Mouse (Mus musculus): ENCODE measurements around the gene Tyrobp. TPM values are rescaled to one million over a fixed set of nuclear protein-coding genes. Genes with fewer than 3 reads are reported as not detected.

Tyrobp gene
- total RNA-seq (2023), result 30.8 TPM

DNA sequence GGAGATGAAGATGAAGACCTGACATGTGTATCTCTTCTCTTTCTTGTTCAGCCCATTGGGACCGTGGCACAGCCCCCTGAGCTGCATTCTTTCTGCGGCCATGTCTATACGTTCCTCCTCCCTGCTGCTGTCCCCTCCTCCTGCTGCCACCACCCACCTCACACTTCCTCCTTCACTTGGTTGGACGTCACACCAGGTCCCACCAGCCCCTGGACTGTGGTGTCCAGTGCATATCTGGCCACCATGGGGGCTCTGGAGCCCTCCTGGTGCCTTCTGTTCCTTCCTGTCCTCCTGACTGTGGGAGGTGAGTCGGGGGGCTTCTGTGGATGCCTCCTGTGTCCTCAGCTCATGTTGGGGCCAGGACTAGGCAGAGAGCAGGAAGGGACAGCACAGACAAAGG lies at the start of gene Tyrobp:
Gene Tyrobp, plus strand, starts transcription at position 165 of the 400 bp plus-strand sequence.

DNA sequence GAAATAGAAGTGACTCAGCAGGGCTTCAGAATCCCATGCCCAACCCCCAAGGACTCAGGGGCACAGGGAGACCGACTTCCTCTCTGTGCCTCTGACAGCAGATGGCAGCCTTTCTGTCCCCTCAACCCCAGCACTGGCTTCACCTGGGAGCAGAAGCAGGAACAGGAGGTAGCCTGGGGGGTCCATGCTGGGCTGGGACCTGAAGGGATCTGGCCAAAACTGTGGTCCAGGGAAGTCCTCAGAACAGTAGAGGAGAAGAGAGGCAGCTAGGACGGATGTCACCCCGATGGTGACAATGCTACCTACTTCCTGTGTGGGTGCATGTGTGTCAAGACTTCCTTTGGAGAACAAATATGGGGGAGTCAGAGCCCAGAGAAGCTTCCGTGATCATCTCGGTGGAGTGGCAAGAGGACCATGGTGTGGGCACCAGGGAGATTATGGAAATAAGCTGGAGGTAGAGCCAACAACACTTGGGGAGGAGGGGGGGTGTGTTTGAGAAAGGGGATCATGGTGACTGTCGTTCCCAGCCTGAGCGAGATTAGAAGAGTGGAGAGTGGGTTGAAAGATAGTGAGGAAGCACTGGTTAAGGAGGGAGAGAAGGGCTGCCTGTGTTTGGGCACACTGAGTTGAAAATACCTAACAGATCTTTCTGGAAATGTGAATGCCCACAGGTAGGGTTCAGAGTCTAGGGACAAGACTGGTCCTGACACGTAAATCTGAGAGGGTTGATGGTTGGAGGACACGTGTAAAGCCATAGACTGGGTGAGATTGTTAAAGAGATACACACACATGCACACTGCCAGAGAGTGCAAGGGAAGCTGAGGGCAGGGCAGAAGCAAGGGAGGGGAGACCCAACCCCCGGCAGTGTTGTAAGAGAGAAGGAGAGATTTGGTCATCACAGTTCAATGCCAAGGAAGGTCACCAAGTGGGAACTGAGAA lies 6.3 kb downstream of the Tyrobp start, which contains the start of gene Hcst:
Gene Hcst, minus strand, starts transcription at position 294 of the 939 bp plus-strand sequence.

DNA sequence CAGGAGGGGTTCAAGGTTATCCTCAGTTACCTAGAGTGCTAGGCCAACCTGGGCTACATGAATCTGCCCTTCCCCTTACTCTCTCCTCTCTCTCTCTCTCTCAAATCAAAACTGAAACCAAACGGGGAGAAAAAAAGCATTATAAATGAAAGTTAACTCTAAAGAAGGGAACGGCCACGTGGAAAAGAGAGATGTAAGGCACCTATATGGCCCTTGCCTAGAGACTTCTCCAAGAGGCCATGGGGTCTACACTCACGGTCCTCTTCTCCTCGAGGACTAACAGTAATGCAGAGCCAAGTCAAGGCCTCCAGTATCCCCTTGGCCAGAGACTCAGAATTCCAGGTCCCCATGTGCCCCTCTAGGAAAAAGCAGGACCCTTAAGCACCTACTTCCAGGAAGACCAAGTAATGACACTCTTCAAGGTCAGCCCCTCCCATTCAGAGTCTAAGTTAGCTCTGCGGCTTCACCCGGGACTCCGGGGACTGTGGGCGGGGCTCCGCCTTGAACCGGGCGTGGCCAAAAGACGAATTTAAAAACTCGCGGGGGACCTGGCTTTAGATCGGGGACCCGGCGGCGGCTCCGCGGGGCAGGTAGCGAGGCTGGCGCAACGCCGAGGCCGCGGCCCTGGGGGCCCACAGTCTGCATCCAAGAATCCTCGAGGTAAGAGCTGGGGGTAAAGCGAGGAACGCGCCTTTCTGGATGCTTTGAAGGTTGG lies 7.8 kb downstream of the Tyrobp start, which contains the start of gene Nfkbid:
Gene Nfkbid, plus strand, starts transcription at position 558 of the 715 bp plus-strand sequence.

DNA sequence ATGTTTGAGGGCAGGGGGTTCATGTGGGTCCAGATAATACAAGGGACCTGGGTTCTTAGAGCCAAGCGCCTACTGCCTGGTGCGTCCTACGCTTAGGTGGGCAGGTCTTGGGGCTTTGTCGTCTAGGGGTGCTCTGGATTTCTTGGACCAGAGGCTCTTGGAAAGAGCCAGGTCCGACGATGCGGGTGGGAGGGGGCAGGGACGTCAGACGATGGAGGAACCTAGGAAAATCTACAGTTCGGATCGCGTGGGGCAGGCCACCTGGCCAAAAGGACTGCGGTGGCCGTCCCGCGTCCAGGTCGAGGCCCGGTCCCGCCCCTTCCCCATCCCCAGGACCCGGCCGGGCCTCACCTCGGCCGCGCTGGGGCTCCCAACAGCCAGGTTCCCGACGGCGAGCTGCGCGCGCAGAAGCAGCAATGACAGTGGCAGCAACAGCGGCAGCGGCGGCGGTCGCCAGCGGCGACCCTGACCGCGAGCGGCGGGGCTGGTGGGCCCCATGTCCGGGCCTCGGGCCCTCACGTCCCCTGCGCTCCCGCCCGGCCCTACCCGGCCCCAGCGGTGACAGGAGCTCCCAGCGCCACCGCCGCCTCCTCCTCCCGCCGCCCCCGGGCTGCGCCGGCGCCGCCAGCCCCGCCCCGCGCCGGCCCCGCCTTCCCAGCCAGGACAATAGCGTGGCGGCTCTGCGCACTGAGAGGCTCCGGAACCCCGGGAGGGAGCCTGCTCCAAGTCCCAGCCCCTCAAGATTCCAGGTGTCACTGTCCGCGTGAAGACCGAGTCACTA lies 31.6 kb downstream of the Tyrobp start, which contains the start of gene Aplp1:
Gene Aplp1, minus strand, starts transcription at position 565 of the 781 bp plus-strand sequence.

DNA sequence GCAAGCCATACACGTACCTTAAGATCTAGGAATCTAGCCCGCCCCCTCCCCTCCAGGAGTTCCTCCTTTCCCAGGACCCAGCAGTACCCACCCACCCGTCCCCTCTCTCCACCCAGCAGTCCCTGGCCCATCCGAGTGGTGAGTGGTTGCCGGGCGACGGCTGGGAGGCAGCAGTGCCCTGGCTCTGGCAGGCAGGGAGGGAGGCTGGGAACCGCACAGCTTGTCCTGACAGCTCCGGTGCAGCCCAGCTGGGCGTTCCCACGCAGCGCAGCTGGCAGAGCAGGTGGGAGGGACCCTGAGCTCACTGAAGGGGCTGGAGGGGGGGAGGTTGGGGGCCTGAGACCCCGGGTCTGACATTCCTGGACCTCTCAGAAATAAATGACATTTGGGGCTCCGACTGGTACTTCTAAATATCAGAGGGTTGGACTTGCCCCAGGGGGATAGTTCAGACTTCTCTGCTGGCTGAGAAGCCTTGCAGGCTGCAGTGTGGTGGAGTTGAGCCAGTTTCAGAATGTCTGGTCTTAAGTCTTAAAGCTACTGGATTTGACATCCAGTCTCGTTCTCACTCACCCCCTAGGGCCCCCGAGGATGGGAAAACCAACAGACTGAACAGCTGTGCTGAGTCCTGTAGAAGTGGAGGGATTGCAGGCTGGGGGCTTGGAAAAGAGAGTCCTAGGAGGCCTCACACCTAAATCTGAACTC lies 44.2 kb downstream of the Tyrobp start, which contains the start of the genes Kirrel2 and Nphs1:
Gene Kirrel2, minus strand, starts transcription at position 62 of the 702 bp plus-strand sequence.
Gene Nphs1, plus strand, starts transcription at position 687 of the 702 bp plus-strand sequence.

Other genes starting within 250 kb of the Tyrobp start
- 41.9 TPM for gene Zfp146, start 244.0 kb upstream of the Tyrobp start, total RNA-seq (2023)
- gene Cox7a1, start 229.6 kb upstream of the Tyrobp start, total RNA-seq (2023), result not detected
- gene Capns1, start 214.9 kb upstream of the Tyrobp start, total RNA-seq (2023), result 123 TPM
- 23.6 TPM for gene Polr2i, start 181.8 kb upstream of the Tyrobp start, total RNA-seq (2023)
- 25.8 TPM for gene Tbcb, start 181.5 kb upstream of the Tyrobp start, total RNA-seq (2023)
- not detected for gene Ovol3, start 178.0 kb upstream of the Tyrobp start, total RNA-seq (2023)
- gene Thap8, start 133.7 kb upstream of the Tyrobp start, total RNA-seq (2023), result 0.64 TPM
- 5.8 TPM for gene Wdr62, start 133.3 kb upstream of the Tyrobp start, total RNA-seq (2023)
- gene Clip3, start 122.0 kb upstream of the Tyrobp start, total RNA-seq (2023), result 0.53 TPM
- gene Alkbh6, start 105.0 kb upstream of the Tyrobp start, total RNA-seq (2023), result 64.0 TPM
- 6.4 TPM for gene Syne4, start 99.0 kb upstream of the Tyrobp start, total RNA-seq (2023)
- 5.8 TPM for gene E130208F15Rik, start 92.0 kb upstream of the Tyrobp start, total RNA-seq (2023)
- 14.3 TPM for gene Sdhaf1, start 89.9 kb upstream of the Tyrobp start, total RNA-seq (2023)
- not detected for gene Lrfn3, start 51.0 kb upstream of the Tyrobp start, total RNA-seq (2023)
- gene Hcst, start 6.1 kb downstream of the Tyrobp start, total RNA-seq (2023), result 153 TPM
- gene Nfkbid, start 8.0 kb downstream of the Tyrobp start, total RNA-seq (2023), result 83.8 TPM
- gene Aplp1, start 31.8 kb downstream of the Tyrobp start, total RNA-seq (2023), result 1.3 TPM
- gene Kirrel2, start 43.9 kb downstream of the Tyrobp start, total RNA-seq (2023), result not detected
- gene Nphs1, start 44.6 kb downstream of the Tyrobp start, total RNA-seq (2023), result 0.29 TPM
- gene Prodh2, start 79.9 kb downstream of the Tyrobp start, total RNA-seq (2023), result not detected
- gene Arhgap33, start 121.3 kb downstream of the Tyrobp start, total RNA-seq (2023), result 5.4 TPM
- gene Hspb6, start 138.4 kb downstream of the Tyrobp start, total RNA-seq (2023), result 1.5 TPM
- 8.9 TPM for gene Proser3, start 138.5 kb downstream of the Tyrobp start, total RNA-seq (2023)
- gene Lin37, start 146.1 kb downstream of the Tyrobp start, total RNA-seq (2023), result 34.1 TPM
- gene U2af1l4, start 149.5 kb downstream of the Tyrobp start, total RNA-seq (2023), result 62.4 TPM
- gene Gm49396, start 149.6 kb downstream of the Tyrobp start, total RNA-seq (2023), result 24.2 TPM
- gene Psenen, start 149.9 kb downstream of the Tyrobp start, total RNA-seq (2023), result 122 TPM
- gene Igflr1, start 151.7 kb downstream of the Tyrobp start, total RNA-seq (2023), result 36.2 TPM
- gene Kmt2b, start 175.0 kb downstream of the Tyrobp start, total RNA-seq (2023), result 101 TPM
- not detected for gene Zbtb32, start 185.1 kb downstream of the Tyrobp start, total RNA-seq (2023)
- gene Upk1a, start 199.1 kb downstream of the Tyrobp start, total RNA-seq (2023), result not detected
- 159 TPM for gene Cox6b1, start 212.4 kb downstream of the Tyrobp start, total RNA-seq (2023)
- not detected for gene Etv2, start 222.1 kb downstream of the Tyrobp start, total RNA-seq (2023)
- gene Rbm42, start 236.6 kb downstream of the Tyrobp start, total RNA-seq (2023), result 95.6 TPM

Measured in CD4-positive naive resting alpha-beta T cell, adult 76 days (primary cell).